Mouse (Mus musculus) splenic B cell, adult 2 months (primary cell): ENCODE measurements at regions not wholly inside any gene's neighbourhood (a gene's known extent, or its start where the extent isn't known, plus 50 kb on each side); places are given as distances from the start of the nearest gene placed in this dataset.
"Not testable (repeated sequence)": the region's sequence is repeated elsewhere in the genome, so short reads cannot be mapped to it uniquely, and the experiment has no call there.

Experiments used
- DNase-seq: peaks from one replicate; pipeline ENCODE4 v3.0.0-alpha.2; 2011; ENCODE audit warnings: low read depth, low spot score
- H3K27me3 ChIP-seq: 2 replicates; pipeline ENCODE4 v1.6.1; 2012; ENCODE audit warnings: mild to moderate bottlenecking, low read length, moderate library complexity, mixed read lengths; ENCODE audit not compliant: control insufficient read depth, poor library complexity, insufficient read depth, severe bottlenecking
- H3K36me3 ChIP-seq: 2 replicates; pipeline ENCODE4 v1.6.1; 2012; ENCODE audit warnings: mild to moderate bottlenecking, low read length, moderate library complexity, mixed read lengths; ENCODE audit not compliant: control insufficient read depth, poor library complexity, insufficient read depth, severe bottlenecking

DNA sequence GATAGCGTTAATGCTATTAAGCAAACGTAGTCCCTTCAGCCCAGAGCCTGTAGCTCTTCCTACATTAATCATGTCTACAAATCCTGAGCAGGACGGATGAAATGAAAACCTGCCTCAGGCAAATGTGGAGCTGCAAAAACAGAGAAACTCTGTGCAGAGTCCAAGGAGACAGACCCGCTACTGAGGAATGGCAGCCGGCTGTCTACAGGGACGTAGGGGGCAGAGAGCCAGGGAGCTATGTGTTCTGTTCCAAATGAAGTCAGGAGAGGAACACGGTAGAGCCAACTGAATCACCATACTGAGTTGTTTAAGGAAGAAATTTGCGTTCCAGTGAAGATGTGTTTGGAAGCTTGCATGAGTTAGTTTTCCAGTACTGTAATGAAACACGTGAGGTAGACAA, 217.3 kb downstream of the Matn1 start:
- H3K27me3 ChIP-seq = no peaks in the 10 kb centered on the region
- no peak for DNase-seq
- no peaks in the 10 kb centered on the region for H3K36me3 ChIP-seq

DNA sequence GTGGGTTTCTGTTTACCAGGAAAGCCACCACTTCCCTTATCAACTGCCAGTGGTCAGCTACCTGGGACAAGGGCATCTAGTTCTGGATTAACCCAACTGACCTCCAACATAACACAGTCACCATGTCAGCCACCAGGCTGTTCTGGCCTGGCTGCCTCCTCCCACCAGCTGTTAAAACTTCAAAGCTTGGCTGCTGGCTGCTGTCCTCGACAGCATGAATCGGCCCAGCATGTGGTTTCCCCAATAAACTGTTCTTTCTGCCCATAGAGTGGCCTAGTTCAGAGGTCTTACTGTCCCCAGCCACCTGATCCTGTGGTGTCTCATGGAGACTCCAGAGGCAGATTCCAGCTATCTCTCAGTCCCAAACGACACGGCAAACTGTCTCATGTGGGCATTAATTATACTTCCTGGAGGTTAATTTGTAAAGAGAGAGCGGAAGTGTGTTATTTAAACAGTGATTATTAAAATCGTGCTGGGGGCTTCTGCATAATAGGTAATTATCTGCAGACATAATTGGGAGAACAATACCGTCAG, 219.7 kb downstream of the Matn1 start:
- no peak for DNase-seq
- no peaks in the 10 kb centered on the region for H3K27me3 ChIP-seq
- no peaks in the 10 kb centered on the region for H3K36me3 ChIP-seq

DNA sequence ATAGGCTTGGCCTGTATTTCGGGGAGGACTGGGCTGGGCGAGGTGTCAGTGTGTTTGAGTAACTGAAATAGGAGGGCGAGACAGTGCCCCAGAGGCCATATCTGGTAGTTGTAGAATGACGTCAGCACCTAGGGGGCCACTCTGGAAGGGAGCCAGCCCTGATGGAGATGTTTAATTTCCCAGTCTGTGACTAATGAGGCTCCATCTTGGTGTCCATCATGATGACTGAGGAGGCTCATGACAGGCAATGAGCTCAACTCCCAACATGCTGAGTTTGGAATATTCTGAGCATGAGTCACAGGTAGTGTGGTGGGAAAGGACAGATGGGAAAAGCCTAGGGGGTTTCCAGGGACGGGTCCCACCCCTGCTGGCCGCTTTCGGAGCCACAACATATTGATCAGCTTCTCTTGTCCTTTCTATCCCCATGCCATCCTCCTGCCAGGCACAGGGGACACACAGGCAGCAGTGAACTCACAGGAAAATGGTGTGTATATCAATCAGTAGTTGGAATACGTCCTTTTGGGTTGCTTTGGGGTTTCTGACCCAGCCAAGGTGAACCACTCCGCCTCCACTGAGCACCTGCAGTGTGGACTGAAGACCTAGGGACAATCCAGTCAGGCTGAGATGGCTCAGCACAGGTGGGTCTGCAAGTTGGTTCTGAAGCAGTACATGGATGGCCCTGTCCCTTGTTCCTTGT, 222.5 kb downstream of the Matn1 start:
- Histone ChIP-seq H3K36me3 (no peaks in the 10 kb centered on the region), H3K27me3 (no peaks in the 10 kb centered on the region)
- no peak for DNase-seq

DNA sequence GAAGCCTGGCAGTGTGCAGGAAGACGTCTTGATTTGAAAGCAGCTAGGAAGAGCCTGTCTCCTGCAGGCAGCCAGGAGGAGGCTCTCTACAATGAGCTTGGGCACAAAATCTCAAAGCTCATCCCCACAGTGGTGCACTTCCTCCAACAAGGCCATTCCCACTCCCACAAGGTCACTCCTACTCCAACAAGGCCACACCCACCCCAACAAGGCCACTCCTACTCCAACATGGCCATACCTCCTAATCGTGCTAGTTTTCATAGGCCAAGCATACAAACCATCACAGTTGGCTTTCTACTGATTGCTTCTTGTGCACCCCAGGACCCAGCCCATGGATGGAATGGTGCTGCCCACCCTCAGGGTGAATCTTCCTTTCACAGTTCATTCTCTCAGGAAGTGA, 223.7 kb downstream of the Matn1 start:
- no peak for DNase-seq
- no peaks in the 10 kb centered on the region for H3K27me3 ChIP-seq
- H3K36me3 ChIP-seq = no peaks in the 10 kb centered on the region

DNA sequence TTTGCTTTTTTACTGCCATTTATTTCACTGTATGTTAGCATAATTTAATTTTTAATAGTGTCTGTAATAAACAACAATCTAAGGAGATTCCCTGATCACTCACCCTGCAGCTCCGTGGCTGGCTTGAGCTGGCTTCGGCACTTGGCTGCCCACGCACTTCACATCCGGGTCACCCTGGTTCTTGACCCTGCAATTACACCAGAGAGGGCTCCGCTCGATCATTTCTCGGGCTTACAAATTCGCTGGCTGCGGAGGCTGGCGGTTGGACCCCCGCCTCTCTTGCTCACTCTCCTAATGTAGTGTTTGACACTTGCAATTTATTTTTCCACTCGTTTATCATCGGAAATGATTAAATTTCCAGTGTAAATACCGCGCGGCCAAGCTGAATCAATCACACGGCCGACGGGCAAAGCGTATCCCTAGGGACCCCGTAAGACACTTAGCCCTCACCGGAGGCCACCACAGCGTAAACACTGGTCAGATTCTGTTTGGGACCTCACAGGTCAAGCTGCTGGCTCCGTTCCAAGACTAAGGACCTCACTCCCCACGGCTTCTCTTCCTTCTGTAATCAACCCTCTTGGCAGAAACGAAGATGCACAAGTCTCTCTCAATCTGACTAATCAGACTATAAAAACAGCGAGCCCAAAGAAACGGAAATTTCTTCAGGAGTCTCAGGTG, 229.7 kb downstream of the Matn1 start:
- Histone ChIP-seq H3K27me3 (no peaks in the 10 kb centered on the region), H3K36me3 (no peaks in the 10 kb centered on the region)
- no peak for DNase-seq

DNA sequence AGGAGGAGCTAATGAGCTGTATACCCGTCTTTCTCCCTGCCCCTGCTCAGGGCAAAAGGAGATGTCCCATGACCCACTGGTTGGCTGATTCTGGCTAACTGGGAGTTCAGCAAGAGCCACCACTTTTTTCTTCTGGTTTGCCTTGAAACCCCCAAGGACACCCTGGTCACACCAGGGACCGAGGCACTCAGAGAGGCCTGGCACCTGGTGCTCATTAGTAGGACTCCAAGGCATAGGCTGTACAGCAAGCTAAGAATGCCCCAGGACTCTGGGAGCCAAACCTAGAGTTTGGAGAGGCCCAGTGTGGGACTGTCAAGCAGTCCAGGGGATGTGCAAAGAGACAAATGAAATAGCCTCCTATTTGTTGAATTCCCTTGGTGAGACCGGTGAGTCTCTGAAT, 232.5 kb downstream of the Matn1 start:
- H3K27me3 ChIP-seq = no peaks in the 10 kb centered on the region
- no peaks in the 10 kb centered on the region for H3K36me3 ChIP-seq
- DNase-seq = no peak

DNA sequence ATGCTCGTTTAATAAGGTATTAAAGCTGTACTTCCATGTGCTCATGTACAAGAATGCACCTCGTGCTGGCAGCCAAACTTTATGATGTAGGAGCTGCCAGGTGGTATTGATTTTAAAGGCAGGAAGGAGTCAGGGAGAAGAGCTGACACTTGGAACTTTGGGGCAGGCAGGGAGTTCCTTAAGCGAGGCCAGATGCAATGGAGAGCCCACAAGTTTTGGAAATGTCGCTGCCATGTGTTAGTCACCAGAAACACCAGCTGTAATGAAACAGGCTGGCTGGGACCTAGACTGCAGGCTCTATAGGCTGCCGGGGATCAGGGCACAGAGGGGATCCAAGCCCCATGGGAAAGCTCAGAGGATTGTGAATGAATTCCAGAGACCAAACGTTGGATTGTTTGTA, 233.7 kb downstream of the Matn1 start:
- H3K27me3 ChIP-seq = no peaks in the 10 kb centered on the region
- no peak for DNase-seq
- no peaks in the 10 kb centered on the region for H3K36me3 ChIP-seq

DNA sequence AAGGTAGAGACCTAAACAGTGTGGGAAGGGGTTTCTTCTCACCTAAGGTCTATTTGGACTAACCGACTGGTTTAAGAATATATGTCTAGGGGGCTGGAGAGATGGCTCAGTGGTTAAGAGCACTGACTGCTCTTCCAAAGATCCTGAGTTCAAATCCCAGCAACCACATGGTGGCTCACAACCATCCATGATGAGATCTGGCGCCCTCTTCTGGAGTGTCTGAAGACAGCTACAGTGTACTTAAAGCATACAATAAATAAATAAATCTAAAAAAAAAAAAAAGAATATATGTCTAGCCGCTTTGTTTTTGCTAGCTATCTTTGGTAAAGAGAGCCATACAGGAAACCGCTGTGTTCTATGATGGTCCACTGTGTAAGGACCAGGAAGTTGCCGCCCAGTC, 234.5 kb downstream of the Matn1 start:
- H3K36me3 ChIP-seq, DNase-seq, H3K27me3 ChIP-seq: not testable (repeated sequence)

DNA sequence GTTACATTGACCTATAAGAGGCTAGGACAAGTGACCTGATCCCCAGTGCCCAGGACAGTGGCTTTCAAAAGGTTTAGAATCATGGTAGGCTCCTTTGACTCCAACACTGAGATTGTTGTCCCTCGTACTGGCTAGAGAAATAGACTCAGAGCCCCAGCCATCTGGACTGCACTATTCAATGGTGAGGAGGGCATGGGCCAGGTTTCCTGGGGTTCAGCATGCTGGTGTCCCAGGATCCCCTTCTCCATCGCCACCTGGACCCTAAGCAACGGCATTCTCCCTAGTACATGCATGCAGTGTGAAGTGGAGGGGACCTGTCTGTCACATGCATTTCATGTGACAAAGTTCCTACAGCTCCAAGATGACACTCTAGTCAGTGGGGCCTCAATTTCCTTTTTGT, 243.9 kb downstream of the Matn1 start:
- no peaks in the 10 kb centered on the region for H3K27me3 ChIP-seq
- no peak for DNase-seq
- no peaks in the 10 kb centered on the region for H3K36me3 ChIP-seq

DNA sequence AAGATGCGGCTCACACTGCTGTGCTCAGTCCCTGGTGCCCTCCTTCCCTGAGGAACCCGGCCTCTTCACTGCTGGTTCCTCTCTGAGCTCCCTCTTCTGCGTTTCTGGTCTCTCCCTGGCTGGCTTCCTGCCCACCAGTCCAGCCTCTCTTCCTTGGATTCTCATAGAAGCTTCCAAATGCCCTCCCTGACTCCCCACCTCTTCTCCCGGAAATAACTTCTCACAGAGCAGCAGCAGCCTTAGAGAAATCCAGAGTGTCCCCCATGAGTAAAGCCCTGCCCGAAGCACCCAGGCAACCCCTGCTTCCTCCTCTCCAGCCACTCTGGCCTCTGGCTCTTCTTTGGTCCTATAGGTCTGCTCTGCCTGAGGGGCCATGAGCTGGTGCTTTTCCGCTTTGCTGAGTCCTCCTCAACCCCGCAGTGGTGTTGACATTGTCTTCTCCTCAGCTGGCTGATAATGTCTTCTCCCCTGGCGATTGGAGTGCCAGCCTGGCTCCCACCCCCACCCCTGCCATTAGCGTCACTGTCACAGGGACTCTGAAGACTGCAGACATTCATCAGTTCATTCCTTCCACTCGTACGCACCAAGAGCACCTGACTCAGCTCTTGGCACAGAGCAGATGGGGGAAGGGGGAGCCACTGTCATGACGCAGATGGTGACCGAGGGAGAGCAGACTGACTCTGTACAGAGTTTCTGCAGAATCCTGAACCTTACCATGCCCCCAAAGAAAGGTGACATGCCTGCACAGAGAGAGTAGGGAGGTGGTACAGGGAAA, 247.1 kb downstream of the Matn1 start:
- no peaks in the 10 kb centered on the region for H3K36me3 ChIP-seq
- no peaks in the 10 kb centered on the region for H3K27me3 ChIP-seq
- DNase-seq = no peak

DNA sequence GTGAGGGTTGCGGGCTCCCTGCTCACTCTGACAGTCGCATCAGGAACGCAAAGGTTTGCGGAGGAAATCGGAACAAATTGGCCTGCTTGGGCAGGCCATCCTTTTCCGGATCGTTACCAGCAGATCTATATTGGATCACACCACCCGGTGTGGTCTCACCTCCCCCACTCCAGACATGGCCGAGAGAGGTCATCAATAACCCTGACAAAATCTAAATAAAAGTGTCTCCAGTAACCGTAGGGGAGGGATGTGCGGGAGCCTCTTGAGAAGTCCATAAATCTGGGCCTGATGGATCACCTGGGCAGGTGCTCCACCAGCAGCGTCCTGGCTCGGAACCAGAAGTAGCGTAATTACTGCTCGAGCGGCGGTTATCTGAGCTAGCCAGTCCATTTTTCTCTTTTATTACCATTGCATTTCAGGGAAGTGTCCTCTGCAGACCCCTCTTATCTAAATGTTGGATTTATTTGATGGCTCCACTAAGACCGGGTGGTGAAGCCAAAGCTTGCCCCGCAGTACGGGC, 249.8 kb downstream of the Matn1 start:
- no peak for DNase-seq
- Histone ChIP-seq H3K27me3 (no peaks in the 10 kb centered on the region), H3K36me3 (no peaks in the 10 kb centered on the region)

DNA sequence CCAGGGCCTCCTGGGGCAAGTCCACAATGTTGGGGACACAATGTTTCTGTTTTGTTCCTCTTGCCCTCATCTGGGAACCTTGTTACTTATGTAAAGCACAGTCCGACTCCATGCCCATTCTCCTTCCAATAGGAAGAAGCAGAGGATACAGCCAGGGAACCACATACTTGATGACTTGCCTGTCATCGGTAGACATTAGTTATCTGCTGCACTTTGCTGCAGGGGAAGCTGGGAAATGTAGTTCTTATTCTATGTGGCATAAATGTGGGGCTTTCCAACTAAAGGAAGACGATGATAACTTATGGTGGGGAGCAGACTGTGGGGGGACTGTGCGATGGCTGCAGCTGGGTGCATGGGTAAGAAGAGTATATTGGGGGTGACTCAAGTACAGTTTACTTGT, 252.0 kb downstream of the Matn1 start:
- Histone ChIP-seq H3K27me3 (no peaks in the 10 kb centered on the region), H3K36me3 (no peaks in the 10 kb centered on the region)
- DNase-seq = no peak

DNA sequence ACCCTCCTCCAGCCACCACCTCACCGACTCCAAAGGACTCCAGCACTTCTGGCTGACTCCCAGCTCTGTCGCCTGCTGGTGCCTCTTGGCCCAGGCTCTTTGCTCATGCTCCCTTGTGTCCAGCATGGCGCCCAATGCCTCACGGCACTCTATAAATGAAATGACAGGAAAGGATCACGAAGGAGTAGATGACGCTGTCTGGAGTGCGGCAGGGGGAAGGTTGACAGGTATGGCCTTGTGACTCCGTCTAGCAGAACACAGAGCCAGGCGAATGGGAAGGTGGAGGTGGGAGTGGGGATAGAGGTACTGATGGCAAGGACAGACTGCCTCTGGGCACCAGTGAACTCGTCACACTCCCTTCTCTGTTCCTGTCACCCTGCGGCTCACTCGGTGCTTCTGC, 259.5 kb downstream of the Matn1 start:
- H3K36me3 ChIP-seq = no peaks in the 10 kb centered on the region
- DNase-seq = no peak
- H3K27me3 ChIP-seq = no peaks in the 10 kb centered on the region

DNA sequence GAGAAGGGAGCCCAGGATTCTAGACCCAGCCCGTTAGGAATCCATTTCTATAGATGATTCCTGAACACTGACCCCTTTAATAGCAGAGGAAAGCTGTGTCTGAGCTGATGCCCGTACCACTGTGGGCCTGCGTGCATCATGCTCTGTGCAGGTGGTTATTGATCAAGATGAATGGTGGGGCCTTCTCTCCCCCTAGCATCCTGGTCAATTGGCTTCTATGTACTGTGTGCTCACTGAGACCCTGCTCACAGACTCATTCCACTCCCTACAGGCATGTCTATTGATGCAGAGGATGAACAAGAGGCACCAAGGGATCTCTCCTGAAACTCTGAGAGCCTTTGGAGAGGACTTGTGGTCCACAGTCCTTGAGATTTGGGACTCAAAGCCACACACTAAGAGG, 260.5 kb downstream of the Matn1 start:
- Histone ChIP-seq H3K36me3 (no peaks in the 10 kb centered on the region), H3K27me3 (no peaks in the 10 kb centered on the region)
- no peak for DNase-seq

DNA sequence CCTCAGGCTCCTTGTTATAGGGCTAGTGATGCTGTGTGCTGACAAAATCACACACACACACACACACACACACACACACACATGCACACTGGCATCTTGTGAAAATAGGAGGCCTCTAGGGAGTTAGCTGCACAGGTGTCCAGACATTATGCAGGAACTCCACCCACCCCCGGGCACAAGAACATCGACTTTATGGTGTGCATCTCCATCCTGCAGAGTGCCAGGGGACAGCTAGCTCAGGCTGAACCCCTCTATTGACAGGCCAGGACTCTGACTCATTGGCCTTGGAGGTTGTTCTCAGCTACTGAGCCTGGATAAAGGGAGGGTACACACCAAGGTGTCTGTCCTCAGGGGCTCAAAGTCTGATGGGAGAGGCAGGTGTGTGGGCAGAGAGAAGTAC, 260.9 kb downstream of the Matn1 start:
- no peak for DNase-seq
- H3K27me3 ChIP-seq = no peaks in the 10 kb centered on the region
- no peaks in the 10 kb centered on the region for H3K36me3 ChIP-seq
